Comparison of ENCODE assay signal across 9 mouse cellular contexts in genomic region chr13:19636131-19636530, GRCm38 (mm10). TPM values are rescaled to one million over a fixed set of nuclear protein-coding genes. Genes with fewer than 3 reads are reported as not detected.
DNase-seq lines count a peak whose midpoint lies in the region; ATAC-seq and TF ChIP-seq lines count a peak whose summit lies in the region.
"Had no signal": no experiment of that assay in that cellular context is flagged by ENCODE, and none has a peak within 500 bp of the region (broad histone marks: within the 10 kb centered on the region; RNA-seq: fewer than 3 reads in every experiment).

No protein-coding gene starts in this region.

- no peaks in the 10 kb centered on the region for H3K4me1 ChIP-seq in kidney, postnatal 0 days (replicated peaks; ENCODE audit: insufficient read depth, low read length)
- H3K4me1 ChIP-seq: megakaryocyte, embryonic 14.5 days had no signal

- no peak overlapping the region for H3K27ac ChIP-seq in kidney, postnatal 0 days

- TF ChIP-seq CTCF in kidney, postnatal 0 days (IDR thresholded peaks at IDR 0.05; ENCODE audit: low read depth) = peak; percentile 78

- no peak overlapping the region for H3K4me2 ChIP-seq in kidney, postnatal 0 days (ENCODE audit: low read length)

- H3K27me3 ChIP-seq in kidney, postnatal 0 days (ENCODE audit: insufficient read depth, low read length) = no peaks in the 10 kb centered on the region

- no peaks in the 10 kb centered on the region for H3K9me3 ChIP-seq in kidney, postnatal 0 days (replicated peaks; ENCODE audit: low read length)
- H3K9me3 ChIP-seq: megakaryocyte, embryonic 14.5 days had no signal

- H3K4me3 ChIP-seq in kidney, postnatal 0 days (replicated peaks; ENCODE audit: low read depth, low read length) = no peak overlapping the region
- H3K4me3 ChIP-seq: megakaryocyte, embryonic 14.5 days had no signal

- peak; percentile 15 for DNase-seq in adrenal gland, postnatal 10 days
- DNase-seq in adrenal gland, adult 8-10 months = no peak
- DNase-seq in kidney, postnatal 0 days (ENCODE audit: low spot score) = peak; percentile 68
- no peak for DNase-seq in kidney, adult 18-20 months
- DNase-seq in WW6 (ENCODE audit: low read depth, low spot score) = peak; percentile 14
- peak; percentile 37 to 56 for DNase-seq in kidney, postnatal 4 days
- no peak for DNase-seq in urinary bladder, postnatal 14 days (ENCODE audit: low spot score)
- DNase-seq in heart, adult 9 months (ENCODE audit: low spot score in 2 of 2) = no peak

- no peaks in the 10 kb centered on the region for H3K36me3 ChIP-seq in kidney, postnatal 0 days (ENCODE audit: insufficient read depth, low read length)

- no peak overlapping the region for H3K9ac ChIP-seq in kidney, postnatal 0 days (ENCODE audit: low read depth, low read length)

- 67% methylated on average over 4 of the region's 4 CpGs for WGBS in kidney, postnatal 0 days

- no peak; the same call in 1 of the 2 replicates for ATAC-seq in kidney, postnatal 0 days (replicated peaks; ENCODE audit: low FRiP score, low read depth)

RNA-seq across cellular contexts. Expression of gene Sfrp4, which starts 13.2 kb away (rescaled TPM):
- total RNA-seq in adrenal gland, postnatal 10 days (2021) = 1 to 10 TPM; 6.6 to 7.2 TPM
- 1 to 10 TPM; 2.6 to 6.4 (median 4.2) TPM for total RNA-seq in adrenal gland, adult 8-10 months (2022)
- 0.96 and 0.99 TPM in 2 replicates for polyA plus RNA-seq in kidney, postnatal 0 days (2015; fragmentation: Nextera tagmentation; extraction: Ambion mirVana)

RNA-seq across cellular contexts. Expression of gene Epdr1, which starts 16.4 kb away (rescaled TPM):
- total RNA-seq in adrenal gland, postnatal 10 days (2021) = 10 to 100 TPM; 12.5 to 18.4 TPM
- total RNA-seq in adrenal gland, adult 8-10 months (2022) = 10 to 100 TPM; 17.2 to 34.9 (median 22.9) TPM
- polyA plus RNA-seq in kidney, postnatal 0 days (2015; fragmentation: Nextera tagmentation; extraction: Ambion mirVana) = 30.1 and 32.3 TPM in 2 replicates

Comparison
In these comparisons a context has a peak if more than half of its experiments do, and no peak if none do; other contexts are left out.
1. DNase-seq: peak in adrenal gland, postnatal 10 days (single experiment), kidney, postnatal 0 days (single experiment), WW6 (single experiment) and kidney, postnatal 4 days (2 of 2); none in adrenal gland, adult 8-10 months (single experiment), kidney, adult 18-20 months (single experiment), urinary bladder, postnatal 14 days (single experiment) and heart, adult 9 months (0 of 2).